ENCODE assay signal across 10 mouse cellular contexts in genomic region chr13:54269628-54270027, GRCm38 (mm10).
DNase-seq lines count a peak whose midpoint lies in the region.
"Had no signal": no experiment of that assay in that cellular context is flagged by ENCODE, and none has a peak within 500 bp of the region (broad histone marks: within the 10 kb centered on the region; RNA-seq: fewer than 3 reads in every experiment).

No protein-coding gene starts in this region.

- intact Hi-C loops in left cerebral cortex, postnatal 36 days (cut with DNase I), result no loop called here

- peak; percentile 68 to 79 for DNase-seq in frontal cortex, adult 2 months (ENCODE audit: extremely low spot score in 1 of 2, low spot score in 1 of 2)
- no peak for DNase-seq in frontal cortex, postnatal 10 days (ENCODE audit: low spot score in 2 of 2)
- DNase-seq in cerebellum, adult 11-12 months, result peak; percentile 81
- peak; percentile 70 to 72 for DNase-seq in cerebellum, postnatal 14 days
- peak; percentile 70 to 80 for DNase-seq in left cerebral cortex, postnatal 36 days (ENCODE audit: low spot score in 2 of 2)
- DNase-seq in kidney, postnatal 14 days, result no peak
- DNase-seq in kidney, adult 18-20 months, result no peak
- DNase-seq: gastrocnemius, postnatal 14 days; kidney, adult 2 months; thymus, adult 18-20 months had no signal

Comparison
In these comparisons a context has a peak if more than half of its experiments do, and no peak if none do; other contexts are left out.
1. DNase-seq: peak in frontal cortex, adult 2 months (2 of 2), cerebellum, adult 11-12 months (single experiment), cerebellum, postnatal 14 days (2 of 2) and left cerebral cortex, postnatal 36 days (2 of 2); none in frontal cortex, postnatal 10 days (0 of 2), kidney, postnatal 14 days (single experiment) and kidney, adult 18-20 months (single experiment).